Mouse (Mus musculus): ENCODE data around the gene Tmem163.

- TF ChIP-seq TCF12 (IDR thresholded peaks at IDR 0.05; ENCODE audit: insufficient read depth, poor library complexity, severe bottlenecking) (no peak), CEBPB (IDR thresholded peaks at IDR 0.05; ENCODE audit: insufficient read depth, poor library complexity, severe bottlenecking) (0 out of 2 replicates have a peak, but pooled peaks have one; percentile 13), USF1 (IDR thresholded peaks at IDR 0.05; ENCODE audit: low read depth) (no peak), REST (IDR thresholded peaks at IDR 0.05; ENCODE audit: insufficient read depth, insufficient read length) (no peak), MAX (IDR thresholded peaks at IDR 0.05; ENCODE audit: low read depth) (no peak)
Measured at GRCm38 (mm10) chr1:127608326-127608725, 71.0 kb downstream of the Tmem163 start.
